Mouse (Mus musculus): ENCODE measurements around the gene Podn. TPM values are rescaled to one million over a fixed set of nuclear protein-coding genes. Genes with fewer than 3 reads are reported as not detected.

Gene Podn
- polyA plus RNA-seq, 1 experiment from 2014 or later: 0.19 TPM

Small RNA genes within 50 kb of the gene (microRNA-seq; reads per million reads assigned to microRNA genes)
- not detected for gene Mir6397

Other genes with a start within 250 kb of the Podn start
- 151 and 175 TPM in 2 replicates for gene Magoh, start 216.7 kb downstream of the Podn start, polyA plus RNA-seq (2014; fragmentation: Nextera tagmentation; extraction: Ambion mirVana)
- gene 0610037L13Rik, start 206.6 kb downstream of the Podn start, polyA plus RNA-seq (2014; fragmentation: Nextera tagmentation; extraction: Ambion mirVana): 116 and 127 TPM in 2 replicates
- 20.3 and 21.0 TPM in 2 replicates for gene Cpt2, start 172.8 kb downstream of the Podn start, polyA plus RNA-seq (2014; fragmentation: Nextera tagmentation; extraction: Ambion mirVana)
- not detected in 2 replicates for gene Slc1a7, start 128.1 kb downstream of the Podn start, polyA plus RNA-seq (2014; fragmentation: Nextera tagmentation; extraction: Ambion mirVana)
- 255 and 265 TPM in 2 replicates for gene Scp2, start 48.6 kb upstream of the Podn start, polyA plus RNA-seq (2014; fragmentation: Nextera tagmentation; extraction: Ambion mirVana)
- 11.8 and 12.0 TPM in 2 replicates for gene Echdc2, start 69.0 kb upstream of the Podn start, polyA plus RNA-seq (2014; fragmentation: Nextera tagmentation; extraction: Ambion mirVana)
- not detected in 2 replicates for gene Zyg11a, start 121.6 kb upstream of the Podn start, polyA plus RNA-seq (2014; fragmentation: Nextera tagmentation; extraction: Ambion mirVana)
- gene Zyg11b, start 204.7 kb upstream of the Podn start, polyA plus RNA-seq (2014; fragmentation: Nextera tagmentation; extraction: Ambion mirVana): 24.2 and 31.1 TPM in 2 replicates
- 43.1 and 52.2 TPM in 2 replicates for gene Coa7, start 231.7 kb upstream of the Podn start, polyA plus RNA-seq (2014; fragmentation: Nextera tagmentation; extraction: Ambion mirVana)

All from forebrain, embryonic 14.5 days (tissue).